18 mouse cellular contexts compared by ENCODE assay signal in genomic region chr4:133035446-133035845, GRCm38 (mm10). TPM values are rescaled to one million over a fixed set of nuclear protein-coding genes. Genes with fewer than 3 reads are reported as not detected.
DNase-seq lines count a peak whose midpoint lies in the region; ATAC-seq and TF ChIP-seq lines count a peak whose summit lies in the region.
"Had no signal": no experiment of that assay in that cellular context is flagged by ENCODE, and none has a peak within 500 bp of the region (broad histone marks: within the 10 kb centered on the region; RNA-seq: fewer than 3 reads in every experiment).

No protein-coding gene starts in this region.

- H3K4me1 ChIP-seq in hindbrain, postnatal 0 days (ENCODE audit: insufficient read depth, low read length): peaks cover 10% of the 10 kb centered on the region; the same call in 1 of the 2 replicates
- peaks cover 34% of the 10 kb centered on the region for H3K4me1 ChIP-seq in hindbrain, embryonic 12.5 days

- no peak for TF ChIP-seq CTCF in hindbrain, postnatal 0 days (IDR thresholded peaks at IDR 0.05; ENCODE audit: low read depth)

- WGBS in hindbrain, postnatal 0 days: 68% methylated on average over 1 of the region's 1 CpGs
- 86% methylated on average over 1 of the region's 1 CpGs for WGBS in hindbrain, embryonic 12.5 days

- no peak overlapping the region for H3K4me3 ChIP-seq in hindbrain, postnatal 0 days (ENCODE audit: low read length)
- no peak overlapping the region for H3K4me3 ChIP-seq in hindbrain, embryonic 12.5 days
- H3K4me3 ChIP-seq: liver, embryonic 12.5 days; neural tube, embryonic 12.5 days had no signal

- H3K4me2 ChIP-seq in hindbrain, postnatal 0 days (ENCODE audit: low read depth, low read length): no peak overlapping the region
- H3K4me2 ChIP-seq in hindbrain, embryonic 12.5 days (replicated peaks): no peak overlapping the region
- H3K4me2 ChIP-seq: liver, embryonic 12.5 days; neural tube, embryonic 12.5 days had no signal

- peak overlapping the region; percentile 41; the same call in 1 of the 2 replicates for H3K27ac ChIP-seq in hindbrain, postnatal 0 days
- H3K27ac ChIP-seq in hindbrain, embryonic 12.5 days: no peak overlapping the region; the same call in 1 of the 2 replicates
- H3K27ac ChIP-seq: liver, embryonic 12.5 days; neural tube, embryonic 12.5 days had no signal

- H3K27me3 ChIP-seq in hindbrain, postnatal 0 days (ENCODE audit: insufficient read depth, low read length): no peaks in the 10 kb centered on the region
- H3K27me3 ChIP-seq in hindbrain, embryonic 12.5 days: peaks cover 29% of the 10 kb centered on the region
- H3K27me3 ChIP-seq: Patski had no signal

- H3K9ac ChIP-seq in hindbrain, postnatal 0 days (replicated peaks; ENCODE audit: low read length): no peak overlapping the region
- H3K9ac ChIP-seq in hindbrain, embryonic 12.5 days: no peak overlapping the region
- H3K9ac ChIP-seq: liver, embryonic 12.5 days; neural tube, embryonic 12.5 days had no signal

- H3K9me3 ChIP-seq in hindbrain, postnatal 0 days (ENCODE audit: low read length): no peaks in the 10 kb centered on the region
- H3K9me3 ChIP-seq in hindbrain, embryonic 12.5 days (replicated peaks): no peaks in the 10 kb centered on the region
- H3K9me3 ChIP-seq: liver, embryonic 12.5 days; neural tube, embryonic 12.5 days had no signal

- DNase-seq in gastrocnemius, postnatal 25 days: peak; percentile 51
- no peak for DNase-seq in gastrocnemius, postnatal 4 days (ENCODE audit: low spot score in 2 of 2)
- DNase-seq in hindbrain, postnatal 0 days (ENCODE audit: low spot score): no peak
- DNase-seq in adipocyte (ENCODE audit: low spot score): peak; percentile 41
- DNase-seq in adrenal gland, postnatal 36 days: peak; percentile 75 to 76
- DNase-seq in thymus, postnatal 10 days (ENCODE audit: low spot score in 2 of 2): no peak
- no peak for DNase-seq in right cerebral cortex, postnatal 36 days (ENCODE audit: low spot score in 2 of 2)
- DNase-seq: B cell, adult 2 months; cerebellum, postnatal 10 days; layer of hippocampus, adult 9-11 months; right cerebral cortex, postnatal 14 days; thymus, adult 18-20 months had no signal

- ATAC-seq in hindbrain, postnatal 0 days: no peak
- no peak for ATAC-seq in hindbrain, embryonic 12.5 days (ENCODE audit: low FRiP score)
- ATAC-seq: forebrain, embryonic 16.5 days; hindbrain, embryonic 16.5 days; liver, embryonic 12.5 days; Patski had no signal

- H3K36me3 ChIP-seq in hindbrain, postnatal 0 days (ENCODE audit: insufficient read depth, low read length): no peaks in the 10 kb centered on the region
- no peaks in the 10 kb centered on the region for H3K36me3 ChIP-seq in hindbrain, embryonic 12.5 days
- H3K36me3 ChIP-seq: liver, embryonic 12.5 days; neural tube, embryonic 12.5 days had no signal

RNA-seq across cellular contexts. Expression of gene Ahdc1, which starts 24.4 kb away (rescaled TPM):
- 10 to 100 TPM; 29.3 to 32.8 TPM for total RNA-seq in gastrocnemius, postnatal 25 days (2021)
- 100 to 1,000 TPM; 107 to 112 TPM for total RNA-seq in gastrocnemius, postnatal 4 days (2021)
- 88.2 and 106 TPM in 2 replicates for total RNA-seq in hindbrain, postnatal 0 days (2014; rRNA removed)
- 9.7 and 10.8 TPM in 2 replicates for polyA plus RNA-seq in hindbrain, postnatal 0 days (2015; fragmentation: Nextera tagmentation; extraction: Ambion mirVana)
- 12.8 and 15.3 TPM in 2 replicates for polyA plus RNA-seq in hindbrain, embryonic 12.5 days (2016; fragmentation: Nextera tagmentation; extraction: Ambion mirVana)
- 10 to 100 TPM; 63.7 to 74.1 TPM for total RNA-seq in adrenal gland, postnatal 36 days (2021)

Comparison
In these comparisons a context has a peak if more than half of its experiments do, and no peak if none do; other contexts are left out.
1. DNase-seq: peak in gastrocnemius, postnatal 25 days (single experiment), adipocyte (single experiment) and adrenal gland, postnatal 36 days (2 of 2); none in gastrocnemius, postnatal 4 days (0 of 2), hindbrain, postnatal 0 days (single experiment), thymus, postnatal 10 days (0 of 2) and right cerebral cortex, postnatal 36 days (0 of 2).